Mouse (Mus musculus) CH12.LX (cell line): Measurements from ENCODE around the gene Dip2b.

Experiments used
- EP300 ChIP-seq: IDR thresholded peaks from 2 replicates; pipeline ENCODE4 v1.6.1; 2011; ENCODE audit warnings: low read length, improper control_type of control experiment
- POLR2A ChIP-seq: IDR thresholded peaks from 2 replicates; pipeline ENCODE4 v1.6.1; 2011; ENCODE audit warnings: low read depth, mild to moderate bottlenecking, improper control_type of control experiment, low read length

- TF ChIP-seq EP300 (peak; percentile 96), POLR2A (no peak)
Measured at GRCm38 (mm10) chr15:100080833-100081477, 42.5 kb downstream of the Dip2b start.
